Mouse (Mus musculus) R1 (cell line): ENCODE measurements around the gene Tbc1d9.

Experiments
- DNase-seq: peaks from one replicate; pipeline ENCODE4 v3.0.0-alpha.2; 2018; ENCODE audit warnings: low read depth, low spot score

Gene Tbc1d9

DNA sequence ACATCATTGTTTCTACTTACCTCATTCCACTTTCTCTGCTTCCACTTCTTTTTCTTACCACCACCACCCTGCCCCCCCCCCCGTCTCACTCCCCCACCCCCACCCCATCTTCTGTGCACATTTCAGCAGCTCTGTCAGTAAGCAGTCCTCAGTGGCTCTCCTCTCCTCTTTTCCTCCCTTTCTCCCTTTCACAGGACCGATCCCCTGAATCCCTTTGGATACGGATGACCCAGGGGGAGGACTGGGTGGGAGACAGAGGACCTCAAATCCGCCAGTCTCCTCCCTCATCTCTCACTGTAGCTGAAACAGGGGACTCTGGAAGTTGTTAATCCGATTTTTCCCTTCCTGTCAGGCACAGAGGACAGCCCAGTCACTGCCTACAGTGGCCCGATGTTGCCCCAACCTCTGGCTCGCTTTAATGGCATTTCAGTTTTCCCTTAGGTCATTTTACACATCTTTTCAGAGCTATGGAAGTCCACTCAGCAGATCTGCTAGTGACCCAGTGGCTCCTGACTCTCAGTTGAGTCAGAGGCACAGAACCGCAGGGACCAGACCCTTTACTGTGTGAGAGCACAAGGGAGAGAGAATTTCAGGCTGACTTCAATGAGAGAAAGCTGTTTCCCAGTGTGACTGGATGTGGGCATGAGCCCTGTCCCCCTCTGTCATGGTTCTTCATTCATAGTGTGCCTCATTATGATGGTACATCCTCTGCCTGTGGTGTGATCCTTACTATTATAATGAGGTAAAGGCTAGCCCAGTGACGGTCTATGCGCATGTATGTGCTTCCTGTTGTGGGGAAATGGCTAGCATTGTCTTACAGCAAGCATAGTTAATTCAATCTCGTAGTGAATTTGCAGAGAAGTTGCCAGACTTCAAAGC, 12.4 kb downstream of the Tbc1d9 start:
- DNase-seq, result no peak

DNA sequence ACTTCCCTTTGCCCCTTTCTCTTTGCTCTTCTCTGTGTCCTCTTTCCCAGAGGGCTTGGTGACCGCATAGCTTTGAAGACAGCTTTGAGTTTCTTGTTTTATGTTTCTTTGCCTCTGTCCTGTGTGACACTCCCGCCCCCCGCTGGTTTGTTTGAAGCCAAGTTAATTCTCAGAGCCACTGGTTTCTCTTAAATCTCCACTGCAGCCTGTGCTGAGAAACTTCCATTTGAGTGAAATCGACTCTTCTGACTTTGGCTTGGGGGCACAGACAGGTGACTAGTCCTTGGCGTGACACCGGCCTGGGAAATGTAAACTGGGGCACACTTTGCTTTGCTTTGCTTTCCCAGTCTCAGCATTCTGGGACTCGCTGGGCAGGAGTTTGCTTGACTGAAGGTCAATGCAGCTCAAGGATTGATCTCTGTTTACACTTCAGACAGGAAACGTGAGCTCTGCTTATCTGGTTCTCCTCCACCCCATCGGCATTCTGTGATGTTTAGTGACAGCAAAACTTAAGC, 13.1 kb downstream of the Tbc1d9 start:
- DNase-seq, result no peak

DNA sequence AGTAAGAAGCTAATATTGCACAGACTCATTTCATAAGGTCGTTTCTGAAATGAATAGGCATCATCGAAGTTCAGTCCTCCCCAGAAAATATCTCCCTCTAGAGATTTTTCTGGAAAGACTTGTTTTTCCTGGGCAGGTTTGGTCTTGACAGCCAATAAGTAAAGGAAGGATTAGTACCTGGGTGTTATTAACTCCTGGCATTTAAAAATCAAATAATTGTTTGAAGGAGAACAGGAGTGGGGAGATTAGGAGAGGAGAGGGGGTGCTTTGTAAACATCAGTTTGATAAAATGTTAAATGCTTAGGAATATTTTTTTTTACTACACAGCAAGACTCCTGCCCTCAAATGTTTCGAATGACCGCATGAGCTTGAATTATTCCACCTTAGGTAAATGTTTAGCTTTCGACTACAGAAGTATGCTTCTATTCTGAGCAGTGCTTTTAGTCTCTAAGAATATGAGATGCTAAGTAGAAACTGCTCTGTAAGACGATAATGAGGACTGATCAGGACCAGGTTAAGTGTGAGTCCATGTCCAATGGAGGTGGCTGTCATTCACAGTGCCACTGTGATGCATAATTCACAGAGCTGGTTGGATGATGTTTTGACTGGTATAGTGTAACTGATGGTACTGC, 16.8 kb downstream of the Tbc1d9 start:
- DNase-seq, result no peak

DNA sequence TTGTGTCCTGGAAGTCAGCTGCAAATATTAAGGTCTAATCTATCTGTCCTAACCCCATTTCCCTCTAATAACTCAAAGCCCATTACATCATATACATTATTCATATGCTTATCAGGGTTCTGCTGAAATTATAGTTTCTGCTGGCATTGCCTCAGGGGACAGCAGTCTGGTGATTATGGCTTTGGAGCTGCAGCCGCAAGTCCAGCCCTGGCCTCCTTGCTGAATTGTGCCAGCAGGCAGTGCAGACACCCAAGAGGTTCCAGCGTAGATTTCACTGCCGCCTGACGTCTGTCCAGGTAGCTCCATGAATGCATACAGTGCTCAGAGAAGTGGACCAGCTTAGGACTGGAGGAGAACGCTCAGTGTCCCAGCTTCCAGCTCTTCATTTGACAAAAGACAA, 17.6 kb downstream of the Tbc1d9 start:
- no peak for DNase-seq

DNA sequence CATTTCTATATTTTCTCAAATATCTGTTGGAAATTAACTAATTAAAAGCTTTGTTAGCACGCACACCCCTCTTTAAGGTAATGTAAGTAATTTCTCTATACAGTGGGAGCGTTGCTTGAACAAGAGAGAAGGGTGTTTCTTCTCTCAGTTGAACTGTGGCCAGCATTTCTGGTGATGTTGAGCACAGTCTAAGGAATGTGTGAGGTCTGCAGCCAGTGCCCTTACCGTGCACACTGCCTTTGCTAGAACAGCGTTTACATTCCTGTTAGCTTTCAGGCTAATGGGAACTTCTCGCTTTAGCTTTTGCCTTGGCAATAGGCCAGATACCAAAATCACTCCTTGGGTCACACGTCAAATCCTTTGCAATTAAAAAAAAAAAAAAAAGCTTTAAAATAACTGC, 21.2 kb downstream of the Tbc1d9 start:
- DNase-seq, result no peak

DNA sequence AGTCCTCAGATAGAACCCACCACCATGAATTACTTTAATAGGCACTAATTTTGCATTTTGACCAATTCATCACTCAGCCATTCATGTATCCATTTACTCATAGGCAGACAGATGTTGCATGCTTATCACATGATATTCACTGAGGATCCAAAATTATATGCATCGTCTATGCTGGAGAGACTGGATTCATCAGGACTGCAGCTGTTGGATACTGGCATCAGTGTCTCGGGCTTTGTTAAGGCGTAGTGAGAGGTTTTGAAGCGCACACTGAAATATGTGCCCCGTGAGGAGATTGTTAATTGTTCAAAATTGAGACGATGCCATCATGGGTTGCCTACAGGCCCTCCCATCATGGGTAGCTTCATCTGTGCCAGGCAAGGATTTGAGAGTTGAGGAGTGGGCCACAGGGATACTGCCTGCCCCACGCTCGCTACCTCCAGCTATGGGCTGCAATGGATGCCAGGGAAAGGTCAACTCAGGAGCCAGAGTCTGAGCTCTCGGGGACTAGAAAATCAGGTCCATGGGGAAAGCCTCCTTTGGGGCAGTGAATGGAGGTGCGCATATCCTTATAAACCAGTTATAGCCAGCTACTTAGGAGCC, 22.3 kb downstream of the Tbc1d9 start:
- DNase-seq, result no peak

DNA sequence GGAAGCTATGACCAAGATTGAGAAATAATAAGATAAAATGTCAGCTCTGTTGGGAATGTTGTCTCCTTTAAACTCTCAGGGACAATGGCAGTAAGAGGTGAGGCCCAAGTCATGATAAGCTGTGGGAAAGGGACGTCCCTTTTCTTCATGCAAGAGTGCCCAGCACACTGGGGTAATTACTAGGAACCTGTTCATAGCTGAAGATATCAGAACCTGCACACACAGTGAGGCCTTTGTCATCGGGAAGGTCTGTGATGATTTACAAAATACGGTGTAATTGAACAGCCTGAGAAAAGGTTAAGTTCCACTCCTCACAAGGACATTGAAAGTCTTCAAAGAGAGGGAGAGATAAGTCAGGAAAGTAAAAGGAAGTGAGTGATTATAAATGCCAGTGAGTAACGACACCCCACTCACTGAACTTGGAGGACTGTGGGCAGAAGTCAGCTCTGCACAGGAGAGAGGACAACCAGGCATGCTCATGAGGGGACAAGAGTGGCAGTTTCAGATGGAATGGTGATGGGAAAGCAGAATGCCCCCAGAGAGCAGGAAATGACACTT, 24.5 kb downstream of the Tbc1d9 start:
- DNase-seq, result no peak

DNA sequence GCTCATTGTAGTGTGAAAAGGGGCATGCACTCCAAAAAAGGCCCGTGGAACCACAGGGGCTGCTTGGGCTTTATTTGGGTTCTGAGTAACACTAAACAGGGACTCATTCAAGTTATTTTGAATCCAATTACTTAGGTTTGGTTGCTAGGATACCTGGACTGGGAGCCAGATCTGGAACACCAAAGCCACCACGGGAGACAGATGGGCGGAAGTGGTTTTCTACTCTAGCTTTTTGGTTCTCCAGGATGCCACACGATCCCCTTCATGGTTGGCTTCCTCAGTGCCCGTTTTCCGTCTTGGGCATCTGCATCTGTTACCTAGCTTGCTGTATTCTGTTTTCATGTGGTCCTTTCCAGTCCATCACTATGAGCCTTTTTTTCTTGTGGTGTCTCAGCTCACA, 30.9 kb downstream of the Tbc1d9 start:
- DNase-seq, result peak; percentile 26

DNA sequence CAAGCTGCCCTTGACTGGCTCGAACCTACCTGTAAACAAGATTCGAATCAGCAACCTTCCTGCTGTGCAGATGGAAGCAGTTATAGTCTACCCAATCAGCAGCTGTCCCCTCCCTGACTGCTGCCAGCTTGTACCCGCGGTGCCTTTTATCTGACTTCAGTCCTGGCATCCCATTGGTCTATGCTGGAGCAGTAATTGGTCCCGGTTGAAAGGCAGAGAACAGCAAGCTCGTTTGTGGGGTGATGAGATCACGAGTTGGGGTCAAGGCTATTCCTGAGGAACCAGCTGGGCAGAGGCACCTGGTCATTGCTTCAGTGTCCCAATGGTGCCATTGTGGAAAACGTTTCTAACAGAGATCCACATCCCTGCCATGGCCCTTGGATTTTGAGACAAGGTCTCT, 34.6 kb downstream of the Tbc1d9 start:
- no peak for DNase-seq

DNA sequence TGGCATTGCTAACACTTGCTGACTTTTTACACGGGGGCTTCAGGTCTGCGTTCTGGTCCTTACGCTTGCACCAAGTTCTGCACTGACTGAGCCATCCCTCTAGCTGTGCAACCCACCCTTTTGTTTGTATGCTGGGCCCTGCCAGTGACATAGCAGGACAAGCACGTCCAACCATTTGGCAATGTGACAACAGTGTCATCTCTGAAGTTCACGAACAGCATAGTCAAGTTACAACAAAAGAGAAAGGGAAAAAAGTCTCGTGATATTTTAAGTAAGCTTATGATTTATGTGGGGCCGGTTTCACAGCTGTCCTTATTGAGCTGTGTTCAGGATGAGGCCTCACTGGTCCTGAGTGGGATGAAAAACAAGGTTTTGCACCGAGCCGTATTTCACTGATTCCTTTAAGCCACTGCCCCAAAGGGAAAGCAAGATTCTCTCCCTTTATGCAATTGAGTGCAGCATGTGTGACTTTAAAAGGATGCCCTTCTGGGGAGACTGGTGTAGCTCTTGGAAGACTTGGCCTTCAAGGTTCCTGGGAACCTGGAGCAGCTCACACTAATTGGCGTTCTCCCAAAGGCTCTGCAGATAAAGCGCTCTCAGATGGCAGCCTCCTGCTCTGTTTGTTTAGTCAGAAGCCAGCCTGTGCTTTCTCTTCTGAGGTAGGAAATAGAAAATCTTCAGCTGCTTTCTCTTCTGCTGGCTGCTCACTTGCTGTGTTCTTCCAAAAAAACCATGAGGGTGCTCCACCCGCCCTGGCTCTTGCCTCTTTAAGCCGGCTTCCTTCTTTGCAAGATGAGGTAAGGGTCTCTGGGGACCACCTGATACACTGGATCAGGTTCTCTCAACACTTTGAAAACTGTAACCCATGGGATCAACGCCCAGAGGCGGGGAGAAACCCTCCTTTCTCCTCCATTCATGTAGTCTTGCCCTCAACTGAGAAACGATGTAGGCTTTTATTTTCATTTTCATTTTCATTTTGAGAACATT, 35.3 kb downstream of the Tbc1d9 start:
- DNase-seq, result no peak

DNA sequence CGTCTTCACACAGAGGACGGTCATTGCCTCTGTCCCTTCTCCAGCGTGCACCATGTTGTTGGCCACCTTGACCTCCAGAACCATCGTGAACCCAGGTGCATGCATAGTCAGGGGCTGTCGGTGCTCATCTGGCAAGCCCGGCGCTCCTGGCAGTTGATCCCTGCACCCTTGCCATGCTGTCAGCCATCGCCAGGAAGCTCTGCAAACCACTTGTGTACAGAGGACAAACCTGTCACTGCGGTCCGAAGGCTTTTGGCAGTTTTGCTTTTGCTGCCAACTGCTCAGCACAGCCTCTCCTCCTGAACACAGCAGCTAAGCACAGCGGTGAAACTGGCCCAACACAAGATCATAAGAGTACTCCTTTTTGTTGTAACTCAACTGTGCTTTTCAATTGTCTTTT, 37.8 kb downstream of the Tbc1d9 start:
- no peak for DNase-seq

DNA sequence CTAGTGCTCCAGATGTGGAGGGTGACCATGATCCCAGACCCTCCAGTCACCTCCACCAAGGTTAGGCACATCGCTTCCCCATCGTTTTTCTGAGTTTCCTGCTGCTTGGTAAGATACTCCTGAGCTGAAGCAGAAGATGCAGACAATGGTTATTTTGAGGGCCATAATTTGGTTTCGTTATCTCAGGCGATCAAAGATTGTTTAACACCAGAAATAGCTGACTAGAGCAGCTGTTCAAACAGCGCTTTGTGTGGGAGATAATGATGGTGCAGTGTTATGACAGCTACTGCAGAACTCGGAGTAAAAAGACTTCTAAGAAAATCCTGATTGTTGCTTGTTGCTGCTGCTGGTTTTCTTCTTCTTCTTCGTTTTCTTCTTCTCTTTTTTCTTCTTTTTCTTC, 40.8 kb downstream of the Tbc1d9 start:
- no peak for DNase-seq

DNA sequence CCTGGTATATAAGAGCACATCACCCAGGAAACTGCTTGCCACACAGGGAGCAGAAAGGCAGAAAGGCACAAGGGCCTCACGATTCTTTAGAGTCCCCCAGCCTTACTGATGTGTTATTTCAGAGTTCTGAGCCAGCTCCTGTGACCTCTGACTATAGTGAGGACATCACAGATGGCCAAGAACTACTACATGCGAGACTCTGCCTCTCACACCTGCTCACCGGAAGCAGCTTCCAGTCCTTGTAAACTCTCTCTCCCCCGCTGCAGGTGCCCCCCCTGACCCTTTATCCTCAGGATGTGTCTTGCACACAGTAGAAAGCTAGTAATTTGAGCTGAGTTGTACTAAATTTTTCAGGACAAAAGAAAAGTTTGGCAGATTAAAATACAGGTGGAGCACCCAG, 44.4 kb downstream of the Tbc1d9 start:
- no peak for DNase-seq

DNA sequence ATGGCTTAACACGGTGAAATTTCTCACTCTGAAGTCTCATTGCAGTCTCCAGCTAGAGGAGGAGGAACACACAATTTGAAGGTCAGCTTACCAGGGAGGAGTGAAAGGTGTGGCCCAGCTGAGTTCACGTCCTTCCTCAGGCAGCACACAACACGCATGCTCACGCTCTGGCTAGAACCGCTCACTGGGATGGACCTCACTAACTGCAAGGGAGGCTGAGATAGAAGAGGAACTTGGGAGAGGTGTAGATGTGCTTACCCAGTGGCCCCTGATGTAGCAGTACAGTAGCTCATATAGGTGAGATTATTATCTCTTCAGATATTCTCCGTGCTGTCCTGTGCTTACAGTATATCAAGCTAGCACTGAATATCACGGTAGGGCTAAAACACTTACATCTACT, 45.5 kb downstream of the Tbc1d9 start:
- DNase-seq, result peak; percentile 13

DNA sequence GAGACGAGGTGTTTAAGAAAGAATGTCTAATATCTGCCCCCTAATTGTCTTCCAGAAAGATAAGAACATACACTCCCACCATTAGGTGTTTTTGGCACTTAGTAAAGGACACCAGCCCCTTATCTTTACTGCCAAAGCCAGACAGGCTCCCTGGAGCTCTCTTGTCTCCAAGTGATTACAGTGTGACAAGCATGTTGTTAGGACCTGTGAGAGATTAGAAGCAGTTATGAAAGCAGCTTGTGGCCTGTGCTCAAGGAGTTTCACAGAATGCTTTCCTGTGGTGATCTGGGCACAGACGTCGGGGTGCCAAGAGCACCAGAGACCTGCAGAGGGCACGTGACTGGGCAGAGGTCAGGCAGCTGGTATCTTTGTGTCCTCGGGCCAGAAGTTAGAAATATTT, 49.9 kb downstream of the Tbc1d9 start:
- no peak for DNase-seq

DNA sequence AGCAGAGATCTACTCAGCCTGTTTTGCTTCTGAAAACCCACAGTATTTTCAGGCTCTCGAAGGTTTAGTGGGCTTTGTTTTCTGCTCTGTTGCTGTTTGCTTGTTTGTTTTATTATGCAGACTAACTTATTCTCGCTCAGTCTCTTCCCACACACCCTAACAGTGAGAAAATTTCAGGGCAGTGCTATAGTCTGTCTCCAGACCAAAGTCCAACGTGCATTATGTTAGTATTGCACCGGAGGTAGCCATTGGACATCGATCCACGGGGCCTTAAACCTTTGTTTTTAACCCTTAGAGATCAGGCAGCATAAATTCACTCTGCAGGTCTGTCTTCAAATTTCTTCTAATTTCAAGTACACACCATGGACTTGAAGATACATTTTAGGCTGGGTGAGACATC, 51.4 kb downstream of the Tbc1d9 start:
- no peak for DNase-seq

DNA sequence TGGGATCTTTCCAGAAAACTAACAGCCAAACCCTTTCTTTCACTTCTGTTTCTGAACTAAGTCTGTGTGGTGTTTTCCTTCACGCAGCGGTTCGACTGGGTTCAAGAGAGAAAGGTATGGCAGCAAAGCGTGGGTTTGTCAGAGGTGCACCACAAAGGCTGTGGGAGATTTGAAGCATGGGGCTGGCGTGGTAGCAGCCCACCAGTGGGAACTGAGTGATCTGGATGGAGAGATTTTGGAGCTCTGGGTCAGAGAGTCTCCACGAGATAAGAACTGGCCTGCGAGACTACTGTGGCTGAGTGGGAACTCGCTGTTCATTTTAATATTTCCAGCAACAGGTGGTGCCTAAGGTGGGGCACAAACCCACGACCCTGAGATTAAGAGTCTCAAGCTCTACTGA, 52.0 kb downstream of the Tbc1d9 start:
- no peak for DNase-seq

DNA sequence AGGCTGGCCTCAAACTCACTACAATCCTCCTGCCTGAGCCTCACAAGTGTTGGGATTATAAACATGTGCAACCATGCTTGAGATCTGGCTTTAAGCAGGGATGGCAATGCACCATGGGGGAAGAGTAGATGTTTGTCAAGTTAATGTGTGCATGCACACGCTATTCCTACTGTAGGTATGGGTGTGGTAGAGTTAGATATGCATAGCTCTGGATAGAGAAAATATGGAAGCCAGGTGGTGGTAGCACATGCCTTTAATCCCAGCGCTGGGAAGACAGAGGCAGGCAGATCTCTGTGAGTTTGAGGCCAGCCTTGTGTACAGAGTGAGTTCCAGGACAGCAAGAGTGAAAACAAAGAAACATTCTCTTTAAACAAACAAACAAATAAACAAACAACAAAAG, 52.7 kb downstream of the Tbc1d9 start:
- DNase-seq, result no peak

DNA sequence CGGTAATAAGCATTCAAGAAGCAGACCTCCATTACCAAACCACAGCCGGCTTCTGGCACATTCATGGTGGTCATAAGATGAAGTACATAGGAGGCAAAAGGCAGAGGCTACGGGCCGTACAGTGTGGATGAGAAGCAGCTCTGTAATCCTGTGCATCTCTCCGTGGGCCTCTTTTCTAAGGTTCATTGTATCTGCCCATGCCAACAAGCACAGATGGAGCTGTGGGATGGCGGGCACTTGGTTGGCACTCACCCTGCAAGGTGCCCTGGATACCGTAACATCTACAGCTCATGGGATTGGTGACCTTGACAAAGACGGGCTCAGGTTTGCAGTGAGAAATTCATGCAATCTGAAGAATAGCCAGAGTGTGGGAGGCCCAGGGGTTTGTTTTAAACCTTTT, 54.2 kb downstream of the Tbc1d9 start:
- no peak for DNase-seq

DNA sequence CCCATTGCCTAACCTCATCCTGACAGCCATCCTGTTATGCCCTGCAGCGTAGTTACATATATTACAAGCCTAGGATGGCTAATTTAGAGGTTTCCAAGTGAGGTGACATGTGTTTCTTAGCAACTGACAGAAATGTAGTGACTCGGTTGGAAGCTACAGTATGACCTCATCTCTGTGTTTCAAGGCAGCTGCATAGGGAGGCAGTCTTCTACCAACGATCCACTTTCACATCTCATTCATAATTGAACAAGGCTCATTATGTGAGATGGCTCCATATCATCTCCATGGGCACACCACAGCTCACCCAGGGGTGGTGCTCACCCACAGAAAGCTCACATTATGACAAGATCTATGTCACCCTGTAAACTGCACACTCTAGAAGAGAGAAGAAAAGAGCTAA, 55.6 kb downstream of the Tbc1d9 start:
- DNase-seq, result no peak

DNA sequence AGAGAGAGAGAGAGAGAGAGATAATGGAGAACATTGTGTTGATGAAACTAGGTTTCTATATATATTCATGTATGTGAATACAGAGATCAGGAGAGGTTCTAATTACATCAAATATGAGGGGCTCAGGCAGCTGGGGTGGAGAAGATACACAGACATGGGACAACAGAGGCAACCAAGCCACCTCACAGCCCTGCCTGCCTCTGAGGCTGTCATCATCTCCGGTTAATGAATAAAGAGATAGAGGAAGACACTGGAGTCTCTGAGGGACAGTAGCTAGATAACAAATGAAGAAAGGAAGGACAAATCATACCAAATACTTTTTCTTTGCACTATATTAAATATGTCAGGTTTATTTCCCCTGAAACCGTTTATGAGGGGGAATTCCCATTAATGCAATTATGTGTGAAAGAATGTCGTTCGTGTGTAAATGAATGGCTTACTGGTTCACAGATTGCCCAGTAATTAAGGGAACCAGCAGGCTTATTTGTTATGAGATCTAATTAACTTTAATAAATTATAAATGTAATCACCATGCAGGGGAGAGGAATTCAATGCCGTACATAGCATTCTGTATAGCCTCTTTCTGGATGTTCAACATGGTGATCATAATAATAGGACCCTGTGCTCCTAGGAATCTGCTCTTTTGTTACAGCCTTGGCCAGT, 59.7 kb downstream of the Tbc1d9 start:
- DNase-seq, result no peak
